Mouse (Mus musculus) bone marrow macrophage, adult 2 months (primary cell): Measurements from ENCODE around the gene Adgrl3. TPM values are rescaled to one million over a fixed set of nuclear protein-coding genes. Genes with fewer than 3 reads are reported as not detected.

Source experiments
- H3K27ac ChIP-seq: 2 replicates; pipeline ENCODE4 v1.5.1; 2012; ENCODE audit warnings: low read depth, low read length; ENCODE audit not compliant: insufficient read depth
- H3K4me1 ChIP-seq: 2 replicates; pipeline ENCODE4 v1.6.1; 2012; ENCODE audit warnings: low read length; ENCODE audit not compliant: control insufficient read depth, insufficient read depth
- H3K4me3 ChIP-seq: 2 replicates; pipeline ENCODE4 v1.5.1; 2012; ENCODE audit warnings: mild to moderate bottlenecking, low read length, moderate library complexity; ENCODE audit not compliant: insufficient read depth
- CTCF ChIP-seq: IDR thresholded peaks from 2 replicates; pipeline ENCODE4 v1.5.1; 2012; ENCODE audit warnings: low read depth, mild to moderate bottlenecking, low read length, moderate library complexity
- POLR2A ChIP-seq: IDR thresholded peaks from 2 replicates; pipeline ENCODE4 v1.6.1; 2012; ENCODE audit warnings: mild to moderate bottlenecking, low read depth, low read length, borderline replicate concordance
- polyA plus RNA-seq: library from polyadenylated mRNA; stranded (reverse); fragments of >200 nt; gene quantifications from 2 replicates; pipeline ENCODE4 v1.2.4, GENCODE M21; 2012; ENCODE audit not compliant: missing spikeins, insufficient read depth, insufficient read length

Adgrl3 gene
- 0.55 TPM in 1 of 2 replicates, not detected in the other for polyA plus RNA-seq

- Histone ChIP-seq H3K27ac (no peak within 1 kb of the TSS), H3K4me3 (peak within 1 kb of the TSS; percentile 39), H3K4me1 (no peaks in the 10 kb centered on the region)
- TF ChIP-seq POLR2A: no peak
Measured at GRCm38 (mm10) chr5:81019590-81020254, at the start of gene Adgrl3. Gene Adgrl3, plus strand, starts transcription at chr5:81020138.

DNA sequence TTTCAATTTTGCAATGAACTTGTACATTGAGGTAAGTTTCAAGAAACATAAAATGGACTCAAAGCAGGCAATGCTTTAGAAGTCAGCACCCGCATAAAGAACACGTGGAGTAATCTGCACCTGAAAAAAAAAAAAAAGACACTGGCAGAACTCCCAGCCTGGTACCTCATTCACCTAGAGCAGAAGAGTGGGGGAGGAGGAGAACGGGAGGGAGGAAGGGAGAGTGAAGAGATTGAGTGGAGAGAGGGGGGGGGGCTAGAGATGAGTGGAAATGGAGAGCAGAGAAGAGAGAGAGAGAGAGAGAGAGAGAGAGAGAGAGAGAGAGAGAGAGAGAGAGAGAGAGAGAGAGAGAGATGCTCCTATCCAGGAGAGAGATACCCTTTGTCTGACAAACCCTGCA lies 772 bp upstream of the Adgrl3 start:
- H3K4me1 ChIP-seq: no peaks in the 10 kb centered on the region
- TF ChIP-seq CTCF: no peak
- TF ChIP-seq POLR2A: no peak
- H3K27ac ChIP-seq: no peak overlapping the region
- H3K4me3 ChIP-seq: no peak overlapping the region

- Histone ChIP-seq H3K27ac (no peak overlapping the region), H3K4me1 (no peaks in the 10 kb centered on the region), H3K4me3 (peak overlapping the region; percentile 39)
- TF ChIP-seq POLR2A: no peak
- TF ChIP-seq CTCF: no peak
Measured at GRCm38 (mm10) chr5:81020281-81021005, 505 bp downstream of the Adgrl3 start.

- no peaks in the 10 kb centered on the region for H3K4me1 ChIP-seq
- no peak overlapping the region for H3K27ac ChIP-seq
- H3K4me3 ChIP-seq: peak overlapping the region; percentile 28; the same call in 1 of the 2 replicates
- no peak for TF ChIP-seq CTCF
- no peak for TF ChIP-seq POLR2A
Measured at GRCm38 (mm10) chr5:81021006-81021320, 1.0 kb downstream of the Adgrl3 start.

DNA sequence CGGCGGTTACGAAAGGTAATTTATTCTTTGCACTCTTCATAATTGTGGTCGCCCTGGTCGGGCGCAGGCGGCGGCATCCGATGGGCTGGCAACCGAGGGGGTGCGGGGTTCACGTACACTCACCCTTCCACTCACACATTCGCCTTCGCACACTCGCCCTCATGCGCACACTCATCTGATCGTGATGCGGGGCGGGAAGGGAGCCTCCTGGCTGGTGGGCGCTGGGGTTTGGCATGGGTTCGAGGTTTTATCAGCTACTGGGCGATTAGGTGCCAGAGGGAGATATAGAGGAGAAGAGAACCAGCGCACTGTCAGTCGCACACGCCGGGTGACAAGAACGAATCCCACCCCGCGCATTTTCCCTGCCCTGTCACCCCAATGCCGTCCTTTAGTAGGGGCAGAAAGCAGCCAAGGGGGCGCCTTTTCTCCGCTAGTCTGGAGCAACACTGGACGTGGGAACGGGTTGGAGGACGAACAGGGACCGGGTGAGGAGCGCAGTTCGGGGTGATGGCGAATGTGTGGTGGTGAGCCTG lies 1.5 kb downstream of the Adgrl3 start:
- Histone ChIP-seq H3K4me3 (no peak overlapping the region), H3K27ac (no peak overlapping the region), H3K4me1 (no peaks in the 10 kb centered on the region)
- TF ChIP-seq POLR2A (no peak), CTCF (no peak)

- H3K4me3 ChIP-seq: no peak overlapping the region
- no peak overlapping the region for H3K27ac ChIP-seq
- TF ChIP-seq CTCF: no peak
- no peak for TF ChIP-seq POLR2A
- H3K4me1 ChIP-seq: no peaks in the 10 kb centered on the region
Measured at GRCm38 (mm10) chr5:81021864-81022305, 1.9 kb downstream of the Adgrl3 start.

- no peak overlapping the region for H3K4me3 ChIP-seq
- no peak for TF ChIP-seq CTCF
- no peak for TF ChIP-seq POLR2A
- no peak overlapping the region for H3K27ac ChIP-seq
- no peaks in the 10 kb centered on the region for H3K4me1 ChIP-seq
Measured at GRCm38 (mm10) chr5:81022306-81023071, 2.6 kb downstream of the Adgrl3 start.

DNA sequence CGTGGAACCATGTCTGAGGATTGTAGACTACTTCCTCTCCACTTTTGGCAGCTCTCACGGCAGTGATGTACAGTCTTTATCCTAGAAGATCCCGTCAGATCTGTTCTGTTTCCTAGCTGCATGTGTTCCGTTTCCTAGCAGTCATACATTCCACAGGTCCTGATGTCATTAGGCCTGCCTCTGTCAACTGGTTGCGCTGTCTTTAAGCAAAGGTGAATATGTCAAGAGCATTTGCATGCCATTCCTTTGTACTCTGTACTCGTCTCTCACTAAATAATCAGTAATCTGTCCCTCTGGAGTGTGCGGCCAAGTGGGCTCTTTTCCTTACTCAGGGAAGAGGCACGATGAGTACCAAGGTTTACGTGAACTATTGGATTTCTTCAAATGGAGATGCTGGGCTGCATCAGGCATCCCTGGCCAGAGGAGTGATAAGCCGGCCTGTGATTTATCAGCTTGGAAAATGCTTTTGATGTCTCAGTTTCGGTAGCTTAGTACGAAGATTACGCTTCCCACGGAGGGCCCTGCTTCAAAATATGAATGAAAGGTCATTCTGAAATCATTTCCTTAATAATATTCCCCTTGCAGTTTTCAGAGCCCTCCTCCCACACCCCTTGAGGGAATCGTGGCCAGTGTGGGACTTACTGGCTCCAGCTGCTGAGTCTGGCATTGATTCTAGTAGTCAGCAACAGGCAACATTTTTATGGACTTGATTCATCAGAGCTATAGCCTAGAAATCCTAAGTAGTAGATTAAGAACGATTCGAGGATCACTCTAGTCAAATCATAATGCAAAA lies 4.2 kb downstream of the Adgrl3 start:
- no peak overlapping the region for H3K27ac ChIP-seq

GRCm38 (mm10) chr5:81028875-81029274 lies 8.9 kb downstream of the Adgrl3 start:
- no peak overlapping the region for H3K27ac ChIP-seq

More for the DNA sequence above, 4.2 kb downstream of the Adgrl3 start:
- no peak overlapping the region for H3K4me3 ChIP-seq
- TF ChIP-seq POLR2A (no peak), CTCF (no peak)
- no peaks in the 10 kb centered on the region for H3K4me1 ChIP-seq

More at GRCm38 (mm10) chr5:81028875-81029274, 8.9 kb downstream of the Adgrl3 start:
- Histone ChIP-seq H3K4me1 (no peaks in the 10 kb centered on the region), H3K4me3 (no peak overlapping the region)
- no peak for TF ChIP-seq POLR2A
- no peak for TF ChIP-seq CTCF
